Mouse (Mus musculus) kidney, adult 2 months (tissue): Measurements from ENCODE around the gene Sorcs2.

ENCODE experiments used
- CTCF ChIP-seq: fragments of 200-500 bp; conservative IDR thresholded peaks from 2 replicates; pipeline ENCODE4 v1.5.1; 2011; ENCODE audit warnings: low read depth, mild to moderate bottlenecking, control low read depth, low read length, moderate library complexity, mixed read lengths; ENCODE audit not compliant: insufficient read depth, insufficient read length
- POLR2A ChIP-seq: fragments of 200-500 bp; IDR thresholded peaks from one replicate; pipeline ENCODE4 v1.6.1; 2011; ENCODE audit warnings: low read depth, low read length, control low read depth

DNA sequence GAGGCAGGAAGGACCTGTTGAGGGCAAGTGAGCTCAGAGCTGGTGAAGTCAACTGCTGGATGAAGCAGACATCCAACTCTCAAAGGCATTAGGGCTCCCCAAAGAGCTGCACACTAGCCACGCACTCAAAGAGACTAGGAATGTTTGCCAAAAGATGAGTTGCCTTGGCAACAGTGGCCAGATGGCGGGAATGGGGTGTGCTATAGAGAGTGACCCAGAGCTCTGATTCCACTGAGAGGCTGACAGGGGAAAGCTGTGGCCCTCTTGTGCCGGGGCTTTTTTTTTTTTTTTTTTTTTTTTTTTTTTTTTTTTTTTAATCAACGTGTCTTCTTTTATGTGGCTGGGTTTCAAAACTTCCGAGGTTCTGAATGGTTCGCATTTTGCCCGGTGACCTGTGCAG is 63.7 kb downstream of the Sorcs2 start:
- TF ChIP-seq CTCF (no peak), POLR2A (no peak)
